Mouse (Mus musculus) testis, postnatal 10 days (tissue): Measurements from ENCODE around the gene Chic2.
A peak's percentile ranks its signal among the peaks of the same experiment; 100 is the strongest.

Experiments used
- DNase-seq: peaks from one replicate; pipeline ENCODE4 v3.0.0; 2021; ENCODE audit warnings: low spot score

Chic2 gene

DNA sequence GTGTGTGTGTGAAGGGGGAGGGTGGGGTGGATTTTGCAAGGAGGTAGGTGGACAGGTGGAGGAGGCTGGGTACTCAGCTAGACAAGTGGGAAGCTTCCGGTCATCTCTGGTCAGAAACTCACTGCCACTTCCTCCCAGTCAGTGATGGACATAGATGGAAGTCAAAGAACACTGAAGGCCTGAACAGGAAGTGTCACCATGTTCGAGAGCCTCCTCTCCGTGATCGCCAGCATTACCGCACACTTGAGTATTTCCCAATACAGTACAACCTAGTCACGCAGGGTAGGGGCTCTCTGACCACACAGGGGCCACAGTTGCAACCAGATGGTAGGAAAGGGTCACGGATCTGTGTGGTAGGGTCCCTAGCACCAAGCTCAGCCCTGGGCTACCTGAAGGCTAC lies 69.1 kb downstream of the Chic2 start:
- no peak for DNase-seq

GRCm38 (mm10) chr5:74974726-74975411 lies 69.7 kb downstream of the Chic2 start:
- peak; percentile 97 for DNase-seq

DNA sequence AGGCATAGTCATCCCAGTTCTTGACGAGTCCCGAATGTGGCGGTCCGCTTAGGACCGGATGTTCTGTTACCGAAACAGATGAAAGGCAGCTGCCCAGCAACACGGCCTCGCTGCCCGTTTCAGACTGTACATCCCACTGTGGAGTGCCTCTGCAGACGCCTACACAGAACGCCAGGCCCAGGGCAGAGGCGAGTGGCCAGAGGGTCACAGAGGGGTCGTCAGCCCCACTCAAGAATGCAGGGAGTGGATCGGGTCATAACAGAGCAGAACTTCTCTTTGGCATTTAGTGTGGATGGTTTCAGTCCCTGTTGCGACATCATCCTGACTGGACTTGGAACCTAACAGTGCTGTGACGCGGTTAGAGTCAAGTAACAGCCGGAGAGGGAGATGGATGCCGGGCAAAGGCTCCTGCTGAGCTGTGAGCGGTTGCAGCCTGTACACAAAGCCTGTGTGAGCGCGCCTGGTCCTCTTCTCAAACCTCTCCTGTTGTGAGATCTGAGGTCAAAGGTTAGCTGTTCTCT lies 70.5 kb downstream of the Chic2 start:
- peak; percentile 68 for DNase-seq

- no peak for DNase-seq
Observed at GRCm38 (mm10) chr5:74971418-74971817, 73.2 kb downstream of the Chic2 start.

DNA sequence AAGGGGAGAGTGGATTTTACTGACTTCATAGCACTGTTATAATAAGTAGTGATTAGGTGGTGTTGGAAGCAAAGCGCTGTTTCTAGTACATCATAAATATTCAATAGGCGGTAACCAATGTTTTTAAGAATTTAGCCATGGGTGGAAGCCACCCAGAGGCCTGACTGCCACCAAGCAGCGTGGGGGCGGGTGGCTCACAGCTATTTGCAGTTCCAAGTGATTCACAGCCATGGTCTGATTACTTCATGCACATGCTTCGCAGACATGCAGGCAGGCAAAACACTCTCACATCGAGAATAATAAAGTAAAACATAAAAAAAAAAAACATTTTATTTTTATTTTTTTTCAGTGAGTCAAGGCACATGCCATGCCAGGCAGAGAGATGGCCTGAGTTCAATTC lies 75.2 kb downstream of the Chic2 start:
- no peak for DNase-seq

DNA sequence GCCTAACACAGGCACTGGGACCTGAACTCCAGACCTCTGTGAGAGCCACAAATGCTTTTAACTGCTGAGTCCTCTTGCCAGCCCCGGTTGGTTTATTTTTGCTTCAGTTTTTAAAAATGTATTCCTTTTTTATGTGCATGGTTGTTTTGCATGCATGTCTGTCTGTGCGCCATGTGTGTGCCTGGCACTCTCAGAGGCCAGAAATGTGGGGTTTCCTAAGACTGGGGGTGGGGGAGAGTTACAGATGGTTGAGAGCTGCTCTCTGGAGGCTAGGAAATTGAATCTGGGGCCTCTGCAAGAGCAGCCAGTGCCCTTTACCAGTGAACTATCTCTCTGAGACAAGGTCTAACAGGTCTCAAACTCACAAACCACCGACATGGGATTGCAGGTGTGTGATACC lies 76.7 kb downstream of the Chic2 start:
- DNase-seq: no peak

- DNase-seq: no peak
Observed at GRCm38 (mm10) chr5:74966891-74967290, 77.7 kb downstream of the Chic2 start.

GRCm38 (mm10) chr5:74962771-74963170 lies 81.8 kb downstream of the Chic2 start:
- DNase-seq: no peak

- DNase-seq: peak; percentile 88
Observed at GRCm38 (mm10) chr5:74960840-74961543, 83.6 kb downstream of the Chic2 start.

GRCm38 (mm10) chr5:74960306-74960705 lies 84.3 kb downstream of the Chic2 start:
- no peak for DNase-seq

GRCm38 (mm10) chr5:74957293-74958076 lies 87.1 kb downstream of the Chic2 start:
- DNase-seq: no peak

DNA sequence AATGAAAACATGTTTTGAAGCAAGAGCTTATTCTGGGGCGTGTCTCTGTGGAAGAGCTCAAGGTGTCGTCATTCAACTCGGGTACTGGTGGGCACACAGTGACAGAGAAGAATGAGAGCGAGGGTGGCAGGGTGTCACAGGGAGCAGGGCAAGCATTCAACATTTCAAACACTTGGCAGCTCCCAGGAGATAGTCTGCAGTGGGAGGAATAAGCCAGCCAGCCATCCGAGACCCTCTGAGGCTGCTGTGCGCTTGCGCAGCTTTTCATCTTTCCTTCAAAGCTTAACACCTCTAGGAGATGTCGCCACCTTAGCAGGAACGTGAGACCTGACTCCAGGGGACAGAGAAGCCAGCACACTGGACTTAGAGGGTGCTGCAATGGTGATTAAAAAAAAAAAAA lies 88.2 kb downstream of the Chic2 start:
- DNase-seq: no peak

- DNase-seq: no peak
Observed at GRCm38 (mm10) chr5:74955565-74955964, 89.0 kb downstream of the Chic2 start.

DNA sequence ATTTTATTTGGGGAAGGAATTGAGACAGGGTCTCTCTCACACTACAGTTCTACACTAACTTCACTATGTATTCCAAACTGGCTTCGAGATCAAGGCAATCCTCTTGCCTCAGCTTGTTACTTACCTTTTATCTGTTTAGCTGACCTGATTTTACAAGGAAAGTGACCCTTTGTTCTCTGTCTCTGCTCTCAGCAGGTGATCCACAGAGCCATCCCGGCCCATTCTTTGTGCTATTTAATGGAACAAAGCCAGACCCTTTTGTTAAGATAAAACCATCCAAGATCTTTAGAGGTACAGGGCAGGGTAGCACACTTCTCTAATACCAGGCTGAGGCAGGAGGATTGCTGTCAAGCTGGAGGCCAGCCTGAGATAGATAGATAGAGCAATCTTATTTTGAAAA lies 91.6 kb downstream of the Chic2 start:
- DNase-seq: no peak

- DNase-seq: no peak
Observed at GRCm38 (mm10) chr5:74951375-74951774, 93.2 kb downstream of the Chic2 start.

DNA sequence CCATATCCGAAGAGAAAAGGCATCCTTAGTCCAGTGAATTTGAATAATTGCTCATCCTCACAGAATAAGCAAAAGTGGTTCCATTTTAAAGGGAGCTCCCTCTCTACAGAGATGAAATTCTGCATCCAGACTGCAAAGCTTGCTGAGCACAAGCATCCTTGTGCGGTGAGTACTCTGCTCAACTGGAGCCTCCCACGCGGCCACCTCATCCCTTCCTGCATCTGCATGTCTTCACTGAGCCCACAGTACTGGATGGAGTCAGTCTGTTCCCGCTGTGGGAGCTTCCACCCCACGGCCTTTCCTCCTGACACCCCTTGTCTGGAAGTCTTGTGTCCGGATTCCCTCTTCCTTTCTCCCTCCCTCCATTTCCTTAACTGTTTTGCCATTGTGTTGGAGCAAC lies 95.3 kb downstream of the Chic2 start:
- no peak for DNase-seq

DNA sequence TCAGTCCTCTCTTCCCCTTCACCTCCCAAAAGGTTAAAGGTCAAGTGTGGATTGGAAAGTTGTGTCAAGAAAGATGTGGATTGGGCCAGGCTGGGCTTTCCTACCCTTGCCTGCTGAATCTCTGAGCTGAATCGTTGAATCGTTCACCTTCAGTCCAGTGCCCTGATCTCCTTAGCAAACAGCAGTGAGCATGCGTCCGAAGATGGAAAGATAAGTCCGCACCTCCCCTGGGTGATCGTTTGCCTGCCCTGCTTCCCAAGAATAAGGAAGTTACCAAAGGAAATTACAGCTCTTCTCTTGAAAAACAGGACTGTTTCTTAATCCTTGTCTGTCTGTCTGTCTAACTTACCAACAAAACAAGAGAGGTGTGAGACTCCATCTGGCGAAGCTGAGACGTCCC lies 96.1 kb downstream of the Chic2 start:
- no peak for DNase-seq
